Mouse (Mus musculus) heart, adult 2 months (tissue): ENCODE measurements at regions not wholly inside any gene's neighbourhood (a gene's known extent, or its start where the extent isn't known, plus 50 kb on each side); places are given as distances from the start of the nearest gene placed in this dataset.

Experiments used
- DNase-seq, 2 experiments: peaks; one replicate each; pipeline ENCODE4 v3.0.0; 2021
- H3K27ac ChIP-seq: fragments of 200-600 bp; 2 replicates; pipeline ENCODE4 v1.8.1; 2022
- H3K27me3 ChIP-seq: fragments of 200-500 bp; 2 replicates; pipeline ENCODE4 v1.6.1; 2012; ENCODE audit warnings: mild to moderate bottlenecking, low read length, inconsistent platforms, mixed read lengths; ENCODE audit not compliant: control insufficient read depth, insufficient read depth
- H3K36me3 ChIP-seq: fragments of 200-500 bp; 2 replicates; pipeline ENCODE4 v1.6.1; 2012; ENCODE audit warnings: low read length, inconsistent platforms; ENCODE audit not compliant: control insufficient read depth, insufficient read depth
- H3K4me1 ChIP-seq: fragments of 200-500 bp; 2 replicates; pipeline ENCODE4 v1.6.1; 2011; ENCODE audit warnings: low read length; ENCODE audit not compliant: control insufficient read depth, insufficient read depth
- H3K4me3 ChIP-seq: fragments of 200-600 bp; 2 replicates; pipeline ENCODE4 v1.8.1; 2022
- H3K79me2 ChIP-seq: fragments of 200-500 bp; replicated peaks from 2 replicates; pipeline ENCODE4 v1.6.1; 2012; ENCODE audit warnings: mild to moderate bottlenecking, inconsistent platforms, low read length, moderate library complexity, mixed read lengths; ENCODE audit not compliant: control insufficient read depth, insufficient read depth
- H3K9ac ChIP-seq: fragments of 200-500 bp; 2 replicates; pipeline ENCODE4 v1.6.1; 2012; ENCODE audit warnings: low read depth, mild to moderate bottlenecking, control low read depth, inconsistent platforms, low read length, mixed read lengths
- CTCF ChIP-seq: fragments of 200-600 bp; IDR thresholded peaks from 2 replicates; pipeline ENCODE4 v1.8.1; 2022; ENCODE audit warnings: antibody characterized with exemption, mild to moderate bottlenecking, moderate library complexity
- EP300 ChIP-seq: fragments of 200-500 bp; IDR thresholded peaks from 2 replicates; pipeline ENCODE4 v1.6.1; 2011; ENCODE audit warnings: low read depth, low read length, control low read depth; ENCODE audit not compliant: insufficient read depth
- POLR2A ChIP-seq: fragments of 200-500 bp; IDR thresholded peaks from 2 replicates; pipeline ENCODE4 v1.6.1; 2011; ENCODE audit warnings: mild to moderate bottlenecking, low read depth, low read length, control low read depth; ENCODE audit not compliant: insufficient read depth
- WGBS: fragments of 180-500 bp; shearing (Covaris S2); methylation state at CpG from one replicate; pipeline ENCODE4 v1.1.7; 2018; 5-methylcytosine and 5-hydroxymethylcytosine counted together
- intact Hi-C: fragments of 180-260 bp; cut with DNase I; formaldehyde crosslinking; loops from one replicate; pipeline ENCODE4 v1.15.1; 2025

GRCm38 (mm10) chr7:124720927-124721326, 723.5 kb upstream of the Kdm8 start:
- H3K27me3 ChIP-seq = no peaks in the 10 kb centered on the region
- no peak for TF ChIP-seq CTCF
- no peak for TF ChIP-seq POLR2A
- no peak for TF ChIP-seq EP300
- H3K9ac ChIP-seq = no peak overlapping the region
- no peaks in the 10 kb centered on the region for H3K36me3 ChIP-seq
- no peaks in the 10 kb centered on the region for H3K79me2 ChIP-seq
- intact Hi-C loops = no loop called here
- no peak overlapping the region for H3K4me3 ChIP-seq
- H3K4me1 ChIP-seq = no peaks in the 10 kb centered on the region
- H3K27ac ChIP-seq = no peak overlapping the region
- 35% methylated on average over 1 of the region's 1 CpGs for WGBS
- DNase-seq = no peak

DNA sequence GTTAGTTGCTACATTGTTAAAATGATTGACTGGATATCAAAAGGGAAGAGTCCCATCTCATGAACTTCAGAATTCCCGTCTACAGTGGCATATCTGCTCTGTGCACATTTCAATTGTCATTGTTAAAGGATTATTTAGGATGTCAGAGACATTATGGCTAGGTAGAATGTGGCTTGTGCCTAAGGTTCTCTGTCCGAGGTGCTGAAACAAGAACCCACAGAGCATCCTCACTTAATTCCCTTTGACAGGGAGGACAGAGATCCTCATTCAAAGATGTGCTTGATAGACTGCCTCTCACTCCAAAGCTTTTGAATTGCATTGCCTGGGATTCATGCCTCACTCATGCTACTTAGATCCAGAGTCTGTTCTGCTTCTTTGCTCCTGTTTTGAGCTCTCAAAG, 702.4 kb upstream of the Kdm8 start:
- H3K9ac ChIP-seq = no peak overlapping the region
- no peak overlapping the region for H3K27ac ChIP-seq
- no peaks in the 10 kb centered on the region for H3K27me3 ChIP-seq
- H3K4me1 ChIP-seq = no peaks in the 10 kb centered on the region
- WGBS = 0% methylated on average over 2 of the region's 2 CpGs
- no peaks in the 10 kb centered on the region for H3K36me3 ChIP-seq
- no peak overlapping the region for H3K4me3 ChIP-seq
- no peak for DNase-seq
- no peaks in the 10 kb centered on the region for H3K79me2 ChIP-seq
- intact Hi-C loops = no loop called here
- TF ChIP-seq POLR2A (no peak), EP300 (no peak), CTCF (no peak)

GRCm38 (mm10) chr7:124746321-124746720, 698.2 kb upstream of the Kdm8 start:
- no peak for DNase-seq
- Histone ChIP-seq H3K27me3 (no peaks in the 10 kb centered on the region), H3K4me3 (no peak overlapping the region), H3K79me2 (no peaks in the 10 kb centered on the region), H3K36me3 (no peaks in the 10 kb centered on the region), H3K4me1 (no peaks in the 10 kb centered on the region), H3K9ac (no peak overlapping the region), H3K27ac (no peak overlapping the region)
- intact Hi-C loops = no loop called here
- 59% methylated on average over 2 of the region's 2 CpGs for WGBS
- TF ChIP-seq POLR2A (no peak), CTCF (no peak), EP300 (no peak)

- no peak overlapping the region for H3K9ac ChIP-seq
- intact Hi-C loops = no loop called here
- H3K36me3 ChIP-seq = no peaks in the 10 kb centered on the region
- H3K79me2 ChIP-seq = no peaks in the 10 kb centered on the region
- no peak overlapping the region for H3K4me3 ChIP-seq
- WGBS = 32% methylated on average over 3 of the region's 3 CpGs
- no peaks in the 10 kb centered on the region for H3K27me3 ChIP-seq
- TF ChIP-seq POLR2A (no peak), CTCF (no peak), EP300 (no peak)
- no peak for DNase-seq
- no peak overlapping the region for H3K27ac ChIP-seq
- no peaks in the 10 kb centered on the region for H3K4me1 ChIP-seq
Observed at GRCm38 (mm10) chr7:124748396-124748795, 696.1 kb upstream of the Kdm8 start.

GRCm38 (mm10) chr7:124759084-124759483, 685.4 kb upstream of the Kdm8 start:
- Histone ChIP-seq H3K4me1 (no peaks in the 10 kb centered on the region), H3K27me3 (no peaks in the 10 kb centered on the region), H3K9ac (no peak overlapping the region), H3K4me3 (no peak overlapping the region), H3K36me3 (no peaks in the 10 kb centered on the region), H3K27ac (no peak overlapping the region), H3K79me2 (no peaks in the 10 kb centered on the region)
- WGBS = 87% methylated on average over 4 of the region's 4 CpGs
- no peak for DNase-seq
- TF ChIP-seq EP300 (no peak), POLR2A (no peak), CTCF (no peak)
- intact Hi-C loops = no loop called here

DNA sequence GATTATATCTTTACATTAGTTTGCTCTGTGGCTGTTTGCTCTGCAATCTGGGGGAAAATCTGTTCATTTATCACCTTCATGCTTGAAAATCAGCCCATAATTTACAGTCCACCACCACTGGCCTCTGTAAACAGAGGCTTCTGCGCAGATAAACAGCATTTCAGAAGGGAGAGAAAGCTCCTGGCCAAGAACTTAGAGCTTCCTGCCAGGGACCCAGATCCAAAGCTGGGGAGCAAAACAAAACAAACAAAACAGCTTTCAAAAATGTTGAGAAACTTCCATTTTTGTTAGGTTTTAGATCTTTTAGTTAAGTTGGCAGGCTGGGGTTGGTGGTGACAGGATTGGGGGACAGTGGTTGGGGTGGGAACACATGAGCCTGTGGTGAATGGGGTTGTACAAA, 666.7 kb upstream of the Kdm8 start:
- intact Hi-C loops = no loop called here
- no peak overlapping the region for H3K4me3 ChIP-seq
- no peak for TF ChIP-seq CTCF
- TF ChIP-seq EP300 = no peak
- no peak for TF ChIP-seq POLR2A
- DNase-seq = no peak
- H3K79me2 ChIP-seq = peaks cover 1% of the 10 kb centered on the region; the same call in 1 of the 2 replicates
- H3K4me1 ChIP-seq = no peaks in the 10 kb centered on the region
- H3K27me3 ChIP-seq = peaks cover 2% of the 10 kb centered on the region; the same call in 1 of the 2 replicates
- no peak overlapping the region for H3K27ac ChIP-seq
- WGBS = 47% methylated on average over 1 of the region's 1 CpGs
- H3K9ac ChIP-seq = no peak overlapping the region
- no peaks in the 10 kb centered on the region for H3K36me3 ChIP-seq
